Mouse (Mus musculus) ES-E14 (cell line): Measurements from ENCODE around the gene Vmn2r79.

Experiments
- CHD2 ChIP-seq: IDR thresholded peaks from 2 replicates; pipeline ENCODE4 v1.6.1; 2014; ENCODE audit warnings: mild to moderate bottlenecking, low read depth, low read length, inconsistent platforms
- HCFC1 ChIP-seq: IDR thresholded peaks from 2 replicates; pipeline ENCODE4 v1.6.1; 2012; ENCODE audit warnings: low read length, inconsistent platforms, borderline replicate concordance; ENCODE audit not compliant: insufficient read depth
- MAFK ChIP-seq: IDR thresholded peaks from 2 replicates; pipeline ENCODE4 v1.6.1; 2014; ENCODE audit warnings: mild to moderate bottlenecking, low read depth, low read length, inconsistent platforms; ENCODE audit not compliant: insufficient read depth
- ZNF384 ChIP-seq: IDR thresholded peaks from 2 replicates; pipeline ENCODE4 v1.6.1; 2012; ENCODE audit warnings: low read depth, low read length, inconsistent platforms

DNA sequence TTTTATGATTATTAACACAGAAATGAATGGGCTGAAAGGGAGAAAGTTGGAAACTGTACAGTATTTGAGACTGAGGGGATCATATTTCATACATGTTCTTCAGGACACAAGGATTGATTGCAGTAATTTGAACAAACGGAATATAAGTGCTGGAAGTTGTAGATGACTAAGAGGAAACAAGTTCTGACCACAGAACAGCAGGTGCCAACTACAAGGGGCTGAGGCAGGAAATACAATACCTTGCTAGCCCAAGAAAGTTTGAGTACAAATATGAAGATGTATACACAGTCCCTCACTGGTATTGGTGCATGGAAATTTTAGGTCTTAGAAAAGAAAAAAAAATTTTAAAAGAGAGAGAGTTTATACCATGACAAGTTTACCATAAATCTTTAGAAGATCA is 1.2 kb upstream of the Vmn2r79 start:
- TF ChIP-seq CHD2 (no peak), ZNF384 (no peak), MAFK (no peak), HCFC1 (no peak)
